Mouse (Mus musculus) intestine, postnatal 0 days (tissue): ENCODE measurements at regions not wholly inside any gene's neighbourhood (a gene's known extent, or its start where the extent isn't known, plus 50 kb on each side); places are given as distances from the start of the nearest gene placed in this dataset.

Experiments
- ATAC-seq: fragments of 200-750 bp; cut with Nextera tagmentation; 2 replicates; pipeline ENCODE4 v1.8.0; 2017; ENCODE audit warnings: mild to moderate bottlenecking, moderate TSS enrichment, moderate library complexity
- H3K27ac ChIP-seq: fragments of 300-500 bp; sonication (generic); 2 replicates; pipeline ENCODE4 v1.5.1; 2014; ENCODE audit warnings: mild to moderate bottlenecking, low read depth, low read length, moderate library complexity
- H3K27me3 ChIP-seq: fragments of 300-500 bp; sonication (generic); replicated peaks from 2 replicates; pipeline ENCODE4 v1.6.1; 2014; ENCODE audit warnings: low read length, mixed read lengths; ENCODE audit not compliant: control insufficient read depth, insufficient read depth
- H3K36me3 ChIP-seq: fragments of 300-500 bp; sonication (generic); 2 replicates; pipeline ENCODE4 v1.6.1; 2014; ENCODE audit warnings: mild to moderate bottlenecking, moderate library complexity; ENCODE audit not compliant: control insufficient read depth, insufficient read depth
- H3K4me1 ChIP-seq: fragments of 300-500 bp; sonication (generic); replicated peaks from 2 replicates; pipeline ENCODE4 v1.6.1; 2014; ENCODE audit warnings: antibody characterized with exemption, low read length, mixed read lengths; ENCODE audit not compliant: control insufficient read depth, insufficient read depth
- H3K4me2 ChIP-seq: fragments of 300-500 bp; sonication (generic); replicated peaks from 2 replicates; pipeline ENCODE4 v1.6.1; 2014; ENCODE audit warnings: low read depth, mild to moderate bottlenecking, moderate library complexity
- H3K4me3 ChIP-seq: fragments of 300-500 bp; sonication (generic); 2 replicates; pipeline ENCODE4 v1.5.1; 2014; ENCODE audit warnings: low read depth, low read length
- H3K9ac ChIP-seq: fragments of 300-500 bp; sonication (generic); 2 replicates; pipeline ENCODE4 v1.6.1; 2014; ENCODE audit warnings: mild to moderate bottlenecking, low read depth, low read length
- H3K9me3 ChIP-seq: fragments of 300-500 bp; sonication (generic); 2 replicates; pipeline ENCODE4 v1.6.1; 2016; ENCODE audit warnings: mixed run types; ENCODE audit not compliant: control insufficient read depth
- CTCF ChIP-seq: sonication (generic); IDR thresholded peaks from 2 replicates; pipeline ENCODE4 v1.5.1; 2016; ENCODE audit warnings: low read depth, mild to moderate bottlenecking, control low read depth, antibody characterized with exemption, moderate library complexity
- WGBS: fragments of 180-500 bp; shearing (Covaris S2); extraction: QIAGEN DNeasy Blood & Tissue Kit; methylation state at CpG from one replicate; pipeline ENCODE4 v1.1.7; 2014; 5-methylcytosine and 5-hydroxymethylcytosine counted together

GRCm38 (mm10) chr8:35991936-35992603 lies 226.5 kb downstream of the Gm19410 start:
- WGBS = 90% methylated on average over 9 of the region's 9 CpGs

GRCm38 (mm10) chr8:35996330-35997077 lies 230.9 kb downstream of the Gm19410 start:
- 63% methylated on average over 6 of the region's 6 CpGs for WGBS
- no peak for TF ChIP-seq CTCF
- H3K4me1 ChIP-seq = no peaks in the 10 kb centered on the region

More at GRCm38 (mm10) chr8:35991936-35992603, 226.5 kb downstream of the Gm19410 start:
- no peak overlapping the region for H3K4me3 ChIP-seq
- H3K9ac ChIP-seq = no peak overlapping the region
- ATAC-seq = no peak
- no peaks in the 10 kb centered on the region for H3K36me3 ChIP-seq
- H3K27me3 ChIP-seq = no peaks in the 10 kb centered on the region
- no peaks in the 10 kb centered on the region for H3K9me3 ChIP-seq
- no peaks in the 10 kb centered on the region for H3K4me1 ChIP-seq
- H3K4me2 ChIP-seq = no peak overlapping the region
- H3K27ac ChIP-seq = no peak overlapping the region
- TF ChIP-seq CTCF = no peak

GRCm38 (mm10) chr8:35999584-35999983 lies 234.0 kb downstream of the Gm19410 start:
- H3K36me3 ChIP-seq = no peaks in the 10 kb centered on the region
- no peaks in the 10 kb centered on the region for H3K9me3 ChIP-seq
- 80% methylated on average over 9 of the region's 9 CpGs for whole genome bisulfite sequencing
- no peaks in the 10 kb centered on the region for H3K4me1 ChIP-seq
- H3K4me3 ChIP-seq = no peak overlapping the region
- no peak overlapping the region for H3K27ac ChIP-seq
- no peak overlapping the region for H3K4me2 ChIP-seq
- ATAC-seq = no peak
- H3K9ac ChIP-seq = no peak overlapping the region
- no peak for TF ChIP-seq CTCF
- H3K27me3 ChIP-seq = no peaks in the 10 kb centered on the region

More at GRCm38 (mm10) chr8:35996330-35997077, 230.9 kb downstream of the Gm19410 start:
- no peaks in the 10 kb centered on the region for H3K36me3 ChIP-seq
- H3K4me2 ChIP-seq = no peak overlapping the region
- no peak overlapping the region for H3K27ac ChIP-seq
- no peaks in the 10 kb centered on the region for H3K27me3 ChIP-seq
- no peak overlapping the region for H3K4me3 ChIP-seq
- H3K9ac ChIP-seq = no peak overlapping the region
- H3K9me3 ChIP-seq = no peaks in the 10 kb centered on the region
- ATAC-seq = no peak

GRCm38 (mm10) chr8:36004387-36004786 lies 238.8 kb downstream of the Gm19410 start:
- Histone ChIP-seq H3K27me3 (no peaks in the 10 kb centered on the region), H3K36me3 (no peaks in the 10 kb centered on the region), H3K4me1 (no peaks in the 10 kb centered on the region), H3K9me3 (peaks cover 4% of the 10 kb centered on the region; the same call in 1 of the 2 replicates), H3K9ac (no peak overlapping the region), H3K4me2 (no peak overlapping the region), H3K27ac (no peak overlapping the region), H3K4me3 (no peak overlapping the region)
- no peak for ATAC-seq
- TF ChIP-seq CTCF = no peak
- 55% methylated on average over 2 of the region's 2 CpGs for WGBS

GRCm38 (mm10) chr8:36005536-36005935 lies 239.9 kb downstream of the Gm19410 start:
- H3K36me3 ChIP-seq = no peaks in the 10 kb centered on the region
- no peak overlapping the region for H3K4me3 ChIP-seq
- no peaks in the 10 kb centered on the region for H3K27me3 ChIP-seq
- ATAC-seq = no peak
- H3K27ac ChIP-seq = no peak overlapping the region
- no peaks in the 10 kb centered on the region for H3K4me1 ChIP-seq
- H3K9ac ChIP-seq = no peak overlapping the region
- TF ChIP-seq CTCF = no peak
- no peak overlapping the region for H3K4me2 ChIP-seq
- WGBS = 53% methylated on average over 3 of the region's 3 CpGs
- H3K9me3 ChIP-seq = peaks cover 4% of the 10 kb centered on the region; the same call in 1 of the 2 replicates

GRCm38 (mm10) chr8:36007724-36008123 lies 242.1 kb downstream of the Gm19410 start:
- H3K4me2 ChIP-seq = no peak overlapping the region
- no peak for ATAC-seq
- H3K9ac ChIP-seq = no peak overlapping the region
- no peak overlapping the region for H3K4me3 ChIP-seq
- no peaks in the 10 kb centered on the region for H3K36me3 ChIP-seq
- H3K27ac ChIP-seq = no peak overlapping the region
- H3K4me1 ChIP-seq = no peaks in the 10 kb centered on the region
- H3K9me3 ChIP-seq = peaks cover 4% of the 10 kb centered on the region; the same call in 1 of the 2 replicates
- 84% methylated on average over 1 of the region's 1 CpGs for WGBS
- H3K27me3 ChIP-seq = no peaks in the 10 kb centered on the region
- TF ChIP-seq CTCF = no peak
